Mouse (Mus musculus) stomach, postnatal 0 days (tissue): ENCODE data around the gene Ddx4.

ENCODE experiments used
- CTCF ChIP-seq: IDR thresholded peaks from 2 replicates; pipeline ENCODE4 v1.5.1; 2016; ENCODE audit warnings: antibody characterized with exemption, low read depth, mild to moderate bottlenecking, moderate library complexity
- EP300 ChIP-seq: optimal IDR thresholded peaks from 2 replicates; pipeline ENCODE3; 2016; ENCODE audit warnings: antibody characterized with exemption

DNA sequence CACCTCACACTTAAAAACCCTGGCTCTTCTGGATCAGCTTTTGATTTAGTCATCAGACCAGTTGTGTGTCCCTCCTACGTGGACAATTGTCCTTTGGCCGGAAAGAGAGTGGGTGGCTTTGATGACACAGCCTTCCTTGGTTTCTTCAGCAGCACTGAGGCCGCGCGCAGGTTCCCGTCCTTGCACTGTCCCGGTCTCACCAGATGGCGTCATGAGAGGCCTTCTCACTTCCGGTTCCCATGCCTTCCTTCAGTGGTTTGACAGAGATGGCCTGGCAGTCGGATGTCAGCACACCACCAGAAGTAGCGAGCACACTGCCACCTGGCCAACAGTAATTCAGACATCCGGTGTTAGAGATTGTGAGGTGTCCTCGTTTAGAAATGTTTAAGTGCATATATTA lies 19.4 kb upstream of the Ddx4 start:
- peak; percentile 37 for TF ChIP-seq CTCF
- no peak for TF ChIP-seq EP300
